ENCODE assay signal across 27 mouse cellular contexts in the genomic region with DNA sequence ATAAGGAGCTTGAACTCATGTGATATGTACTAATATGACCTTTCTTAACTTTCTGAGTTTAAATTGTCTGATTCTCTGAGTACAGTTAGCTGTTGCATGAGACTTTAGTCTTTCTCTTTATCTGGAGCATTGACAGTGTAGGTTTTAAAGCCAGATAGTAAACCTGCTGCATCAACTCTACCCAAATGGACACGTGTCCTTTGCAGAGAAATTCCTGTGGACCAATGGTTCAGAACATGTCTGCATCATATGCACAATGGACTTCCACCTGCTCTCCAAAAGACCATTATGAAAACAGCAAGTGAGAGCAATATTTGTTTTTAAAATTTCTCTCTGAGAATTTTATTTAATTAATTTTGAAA. TPM values are rescaled to one million over a fixed set of nuclear protein-coding genes. Genes with fewer than 3 reads are reported as not detected.
DNase-seq lines count a peak whose midpoint lies in the region; ATAC-seq and TF ChIP-seq lines count a peak whose summit lies in the region.
"Had no signal": no experiment of that assay in that cellular context is flagged by ENCODE, and none has a peak within 500 bp of the region (broad histone marks: within the 10 kb centered on the region; RNA-seq: fewer than 3 reads in every experiment).

No protein-coding gene starts in this region.

- H3K4me2 ChIP-seq in intestine, postnatal 0 days (replicated peaks; ENCODE audit: low read depth) = no peak overlapping the region
- H3K4me2 ChIP-seq in intestine, embryonic 15.5 days (replicated peaks) = no peak overlapping the region
- H3K4me2 ChIP-seq in liver, postnatal 0 days (ENCODE audit: low read depth, low read length) = no peak overlapping the region
- H3K4me2 ChIP-seq: embryonic facial prominence, embryonic 12.5 days; forebrain, embryonic 13.5 days; forebrain, embryonic 15.5 days had no signal

- no peak for TF ChIP-seq CTCF in intestine, postnatal 0 days (IDR thresholded peaks at IDR 0.05; ENCODE audit: low read depth)
- no peak for TF ChIP-seq CTCF in liver, adult 2 months (IDR thresholded peaks at IDR 0.05; ENCODE audit: low read depth, low read length)
- TF ChIP-seq CTCF in liver, postnatal 0 days (IDR thresholded peaks at IDR 0.05; ENCODE audit: low read depth) = no peak

- H3K36me3 ChIP-seq in intestine, postnatal 0 days (ENCODE audit: control insufficient read depth, insufficient read depth) = no peaks in the 10 kb centered on the region
- no peaks in the 10 kb centered on the region for H3K36me3 ChIP-seq in intestine, embryonic 15.5 days
- peaks cover 23% of the 10 kb centered on the region for H3K36me3 ChIP-seq in liver, adult 2 months (ENCODE audit: control insufficient read depth, insufficient read depth, low read length)
- H3K36me3 ChIP-seq in liver, postnatal 0 days (replicated peaks; ENCODE audit: insufficient read depth, low read length) = no peaks in the 10 kb centered on the region
- H3K36me3 ChIP-seq: embryonic facial prominence, embryonic 10.5 days; embryonic facial prominence, embryonic 12.5 days; forebrain, embryonic 15.5 days; G1E had no signal

- TF ChIP-seq EP300 in liver, postnatal 0 days (IDR thresholded peaks at IDR 0.05; ENCODE audit: low read depth) = no peak

- H3K4me1 ChIP-seq in intestine, postnatal 0 days (replicated peaks; ENCODE audit: control insufficient read depth, insufficient read depth, low read length) = no peaks in the 10 kb centered on the region
- no peaks in the 10 kb centered on the region for H3K4me1 ChIP-seq in intestine, embryonic 15.5 days (replicated peaks)
- peaks cover 14% of the 10 kb centered on the region; the same call in 1 of the 2 replicates for H3K4me1 ChIP-seq in liver, adult 2 months (ENCODE audit: control insufficient read depth, insufficient read depth, low read length)
- H3K4me1 ChIP-seq in liver, postnatal 0 days (ENCODE audit: insufficient read depth) = no peaks in the 10 kb centered on the region
- H3K4me1 ChIP-seq: embryonic facial prominence, embryonic 10.5 days; embryonic facial prominence, embryonic 12.5 days; forebrain, embryonic 13.5 days; forebrain, embryonic 15.5 days had no signal

- ATAC-seq in intestine, postnatal 0 days = peak; percentile 63; the same call in 1 of the 2 replicates
- no peak for ATAC-seq in intestine, embryonic 15.5 days
- no peak for ATAC-seq in liver, postnatal 0 days
- ATAC-seq: activated CD4-positive, CD25-positive, alpha-beta regulatory T cell, adult 4 months; CD4-positive, CD25-positive, alpha-beta regulatory T cell, adult 4 months; forebrain, embryonic 13.5 days; forebrain, embryonic 15.5 days; Patski had no signal

- no peak for DNase-seq in liver, adult 2 months (ENCODE audit: extremely low read depth, low read depth, low spot score)
- no peak for DNase-seq in liver
- no peak for DNase-seq in liver, postnatal 0 days
- DNase-seq: adrenal gland, adult 8-10 months; adrenal gland, postnatal 14 days; adrenal gland, postnatal 36 days; B cell, adult 2 months; cerebellum, adult 11-12 months; cerebellum, adult 2 months; cerebellum, adult 9-10 months; cerebellum, postnatal 10 days; cerebellum, postnatal 25 days had no signal

- no peak for TF ChIP-seq POLR2A in liver, adult 2 months (IDR thresholded peaks at IDR 0.05; ENCODE audit: extremely low read depth, insufficient read depth, low read length)

- H3K27ac ChIP-seq in intestine, postnatal 0 days (ENCODE audit: low read depth, low read length) = no peak overlapping the region
- no peak overlapping the region for H3K27ac ChIP-seq in intestine, embryonic 15.5 days
- peak overlapping the region; percentile 77 for H3K27ac ChIP-seq in liver, adult 2 months (replicated peaks; ENCODE audit: insufficient read depth, low read depth, low read length)
- peak overlapping the region; percentile 4; the same call in 1 of the 2 replicates for H3K27ac ChIP-seq in liver, postnatal 0 days (ENCODE audit: low read depth)
- H3K27ac ChIP-seq: embryonic facial prominence, embryonic 10.5 days; embryonic facial prominence, embryonic 12.5 days; forebrain, embryonic 13.5 days; forebrain, embryonic 15.5 days had no signal

- no peaks in the 10 kb centered on the region for H3K79me2 ChIP-seq in liver, adult 2 months (ENCODE audit: control insufficient read depth, insufficient read depth, low read length)

- H3K27me3 ChIP-seq in intestine, postnatal 0 days (replicated peaks; ENCODE audit: control insufficient read depth, insufficient read depth, low read length) = no peaks in the 10 kb centered on the region
- no peaks in the 10 kb centered on the region for H3K27me3 ChIP-seq in intestine, embryonic 15.5 days (replicated peaks)
- no peaks in the 10 kb centered on the region for H3K27me3 ChIP-seq in liver, adult 2 months (ENCODE audit: control insufficient read depth, insufficient read depth, low read length)
- H3K27me3 ChIP-seq in liver, postnatal 0 days (ENCODE audit: insufficient read depth, low read length) = no peaks in the 10 kb centered on the region
- H3K27me3 ChIP-seq: CH12.LX; embryonic facial prominence, embryonic 12.5 days; forebrain, embryonic 13.5 days; forebrain, embryonic 15.5 days; Patski had no signal

- no peak overlapping the region for H3K4me3 ChIP-seq in intestine, postnatal 0 days (ENCODE audit: low read depth, low read length)
- H3K4me3 ChIP-seq in intestine, embryonic 15.5 days (replicated peaks) = no peak overlapping the region
- H3K4me3 ChIP-seq in liver, adult 2 months (ENCODE audit: insufficient read depth, low read depth, low read length) = no peak overlapping the region
- no peak overlapping the region for H3K4me3 ChIP-seq in liver, postnatal 0 days (ENCODE audit: low read depth, low read length)
- H3K4me3 ChIP-seq: embryonic facial prominence, embryonic 10.5 days; embryonic facial prominence, embryonic 12.5 days; forebrain, embryonic 13.5 days; forebrain, embryonic 15.5 days had no signal

- no peak overlapping the region for H3K9ac ChIP-seq in intestine, postnatal 0 days (ENCODE audit: low read depth, low read length)
- no peak overlapping the region for H3K9ac ChIP-seq in intestine, embryonic 15.5 days
- H3K9ac ChIP-seq in liver, adult 2 months (ENCODE audit: low read depth, low read length) = 0 out of 2 replicates have a peak overlapping the region, but pooled peaks have one; percentile 16
- no peak overlapping the region for H3K9ac ChIP-seq in liver, postnatal 0 days (replicated peaks)
- H3K9ac ChIP-seq: embryonic facial prominence, embryonic 12.5 days; forebrain, embryonic 13.5 days; forebrain, embryonic 15.5 days had no signal

- no peaks in the 10 kb centered on the region for H3K9me3 ChIP-seq in intestine, postnatal 0 days (ENCODE audit: control insufficient read depth)
- H3K9me3 ChIP-seq in intestine, embryonic 15.5 days = no peaks in the 10 kb centered on the region
- no peaks in the 10 kb centered on the region for H3K9me3 ChIP-seq in liver, postnatal 0 days (ENCODE audit: low read length)
- H3K9me3 ChIP-seq: embryonic facial prominence, embryonic 10.5 days; embryonic facial prominence, embryonic 12.5 days; forebrain, embryonic 13.5 days; forebrain, embryonic 15.5 days; G1E had no signal

- WGBS in intestine, postnatal 0 days = 30% methylated on average over 1 of the region's 1 CpGs
- 41% methylated on average over 1 of the region's 1 CpGs for WGBS in intestine, embryonic 15.5 days
- 10% methylated on average over 1 of the region's 1 CpGs for WGBS in liver, adult 2 months
- 60% methylated on average over 1 of the region's 1 CpGs for WGBS in liver, postnatal 0 days (ENCODE audit: insufficient replicate concordance)

RNA-seq across cellular contexts. Expression of gene Ugt2a3, which starts 36.5 kb away (rescaled TPM):
- 5.9 and 6.9 TPM in 2 replicates for polyA plus RNA-seq in intestine, postnatal 0 days (2015; fragmentation: Nextera tagmentation; extraction: Ambion mirVana)
- polyA plus RNA-seq in intestine, embryonic 15.5 days (2015; fragmentation: Nextera tagmentation; extraction: Ambion mirVana) = 3.1 and 3.6 TPM in 2 replicates
- 509 and 549 TPM in 2 replicates for total RNA-seq in liver, adult 2 months (2014; rRNA removed)
- polyA plus RNA-seq in liver, adult 2 months (2012; rRNA removed) = 108 and 121 TPM in 2 replicates
- 1.9 and 3.7 TPM in 2 replicates for polyA plus RNA-seq in liver, postnatal 0 days (2015; fragmentation: Nextera tagmentation; extraction: Ambion mirVana)
- total RNA-seq: adrenal gland, adult 18-20 months; adrenal gland, adult 8-10 months; adrenal gland, postnatal 36 days; CH12.LX had no signal
- polyA plus RNA-seq: activated CD4-positive, CD25-positive, alpha-beta regulatory T cell, adult 4 months; CD4-positive, CD25-positive, alpha-beta regulatory T cell, adult 4 months; cerebellum, adult 2 months; cortical plate, adult 2 months; embryonic facial prominence, embryonic 10.5 days; embryonic facial prominence, embryonic 12.5 days; embryonic facial prominence, embryonic 14.5 days; forebrain, embryonic 11.5 days; forebrain, embryonic 13.5 days; forebrain, embryonic 15.5 days; G1E had no signal

RNA-seq across cellular contexts. Expression of gene Ugt2b38, which starts 50.5 kb away (rescaled TPM):
- polyA plus RNA-seq in intestine, postnatal 0 days (2015; fragmentation: Nextera tagmentation; extraction: Ambion mirVana) = 0.10 TPM in 1 of 2 replicates, not detected in the other
- not detected in 2 replicates for polyA plus RNA-seq in intestine, embryonic 15.5 days (2015; fragmentation: Nextera tagmentation; extraction: Ambion mirVana)
- total RNA-seq in liver, adult 2 months (2014; rRNA removed) = 3.0 and 3.7 TPM in 2 replicates
- 0.05 and 1.4 TPM in 2 replicates for polyA plus RNA-seq in liver, adult 2 months (2012; rRNA removed)
- not detected in 2 replicates for polyA plus RNA-seq in liver, postnatal 0 days (2015; fragmentation: Nextera tagmentation; extraction: Ambion mirVana)
- total RNA-seq: adrenal gland, adult 18-20 months; adrenal gland, postnatal 36 days; CH12.LX; G1E had no signal
- polyA plus RNA-seq: activated CD4-positive, CD25-positive, alpha-beta regulatory T cell, adult 4 months; CD4-positive, CD25-positive, alpha-beta regulatory T cell, adult 4 months; cerebellum, adult 2 months; cortical plate, adult 2 months; embryonic facial prominence, embryonic 10.5 days; embryonic facial prominence, embryonic 12.5 days; embryonic facial prominence, embryonic 14.5 days; forebrain, embryonic 11.5 days; forebrain, embryonic 13.5 days; forebrain, embryonic 15.5 days; G1E had no signal

Comparison
In these comparisons a context has a peak if more than half of its experiments do, and no peak if none do; other contexts are left out.
1. RNA of gene Ugt2a3, which starts 36.5 kb away (polyA plus RNA-seq): 108 to 121 TPM in liver, adult 2 months; 5.9 to 6.9 TPM in intestine, postnatal 0 days, 3.1 to 3.6 TPM in intestine, embryonic 15.5 days and 1.9 to 3.7 TPM in liver, postnatal 0 days; every median in the first group is over 10 times any median in the second.
2. H3K27ac ChIP-seq: peak in liver, adult 2 months (single experiment) and liver, postnatal 0 days (single experiment); none in intestine, postnatal 0 days (single experiment) and intestine, embryonic 15.5 days (single experiment).